Mouse (Mus musculus): Measurements from ENCODE around the gene Oasl1. TPM values are rescaled to one million over a fixed set of nuclear protein-coding genes. Genes with fewer than 3 reads are reported as not detected.
"Not testable (repeated sequence)": the region's sequence is repeated elsewhere in the genome, so short reads cannot be mapped to it uniquely, and the experiment has no call there.

Oasl1 gene
- 0.21 and 0.42 TPM in 2 replicates for polyA plus RNA-seq (2012; rRNA removed)

GRCm38 (mm10) chr5:114922998-114923473, at the start of gene Oasl1:
Gene Oasl1, plus strand, starts transcription at chr5:114923240.
- TF ChIP-seq CTCF (IDR thresholded peaks at IDR 0.05; ENCODE audit: borderline replicate concordance, extremely low read depth, insufficient read depth, insufficient read length) (no peak), POLR2A (IDR thresholded peaks at IDR 0.05; ENCODE audit: borderline replicate concordance, extremely low read depth, insufficient read depth, insufficient read length, poor library complexity, severe bottlenecking) (no peak)
- DNase-seq (ENCODE audit: low read depth), result peak; percentile 22

- DNase-seq (ENCODE audit: low read depth), result peak; percentile 16
- TF ChIP-seq POLR2A (IDR thresholded peaks at IDR 0.05; ENCODE audit: borderline replicate concordance, extremely low read depth, insufficient read depth, insufficient read length, poor library complexity, severe bottlenecking), result no peak
- TF ChIP-seq CTCF (IDR thresholded peaks at IDR 0.05; ENCODE audit: borderline replicate concordance, extremely low read depth, insufficient read depth, insufficient read length), result peak; percentile 18; the same call in 1 of the 2 replicates
Observed at GRCm38 (mm10) chr5:114875858-114876257, 47.2 kb upstream of the Oasl1 start.

- peak; percentile 26 for DNase-seq (ENCODE audit: low read depth)
Observed at GRCm38 (mm10) chr5:114876331-114876730, 46.7 kb upstream of the Oasl1 start.

GRCm38 (mm10) chr5:114877487-114877886, 45.6 kb upstream of the Oasl1 start:
- TF ChIP-seq CTCF (IDR thresholded peaks at IDR 0.05; ENCODE audit: borderline replicate concordance, extremely low read depth, insufficient read depth, insufficient read length), result no peak
- DNase-seq (ENCODE audit: low read depth), result no peak

More at GRCm38 (mm10) chr5:114876331-114876730, 46.7 kb upstream of the Oasl1 start:
- TF ChIP-seq CTCF (IDR thresholded peaks at IDR 0.05; ENCODE audit: borderline replicate concordance, extremely low read depth, insufficient read depth, insufficient read length) (no peak), POLR2A (IDR thresholded peaks at IDR 0.05; ENCODE audit: borderline replicate concordance, extremely low read depth, insufficient read depth, insufficient read length, poor library complexity, severe bottlenecking) (no peak)

GRCm38 (mm10) chr5:114879399-114879798, 43.6 kb upstream of the Oasl1 start:
- no peak for DNase-seq (ENCODE audit: low read depth)
- TF ChIP-seq POLR2A (IDR thresholded peaks at IDR 0.05; ENCODE audit: borderline replicate concordance, extremely low read depth, insufficient read depth, insufficient read length, poor library complexity, severe bottlenecking) (no peak), CTCF (IDR thresholded peaks at IDR 0.05; ENCODE audit: borderline replicate concordance, extremely low read depth, insufficient read depth, insufficient read length) (no peak)

GRCm38 (mm10) chr5:114882319-114882718, 40.7 kb upstream of the Oasl1 start:
- DNase-seq (ENCODE audit: low read depth), result not testable (repeated sequence)

- no peak for DNase-seq (ENCODE audit: low read depth)
- TF ChIP-seq CTCF (IDR thresholded peaks at IDR 0.05; ENCODE audit: borderline replicate concordance, extremely low read depth, insufficient read depth, insufficient read length) (no peak), POLR2A (IDR thresholded peaks at IDR 0.05; ENCODE audit: borderline replicate concordance, extremely low read depth, insufficient read depth, insufficient read length, poor library complexity, severe bottlenecking) (no peak)
Observed at GRCm38 (mm10) chr5:114883022-114883421, 40.0 kb upstream of the Oasl1 start.

GRCm38 (mm10) chr5:114886801-114887200, 36.2 kb upstream of the Oasl1 start:
- no peak for DNase-seq (ENCODE audit: low read depth)
- no peak for TF ChIP-seq CTCF (IDR thresholded peaks at IDR 0.05; ENCODE audit: borderline replicate concordance, extremely low read depth, insufficient read depth, insufficient read length)
- no peak for TF ChIP-seq POLR2A (IDR thresholded peaks at IDR 0.05; ENCODE audit: borderline replicate concordance, extremely low read depth, insufficient read depth, insufficient read length, poor library complexity, severe bottlenecking)

GRCm38 (mm10) chr5:114888995-114889394, 34.0 kb upstream of the Oasl1 start:
- no peak for TF ChIP-seq POLR2A (IDR thresholded peaks at IDR 0.05; ENCODE audit: borderline replicate concordance, extremely low read depth, insufficient read depth, insufficient read length, poor library complexity, severe bottlenecking)
- no peak for TF ChIP-seq CTCF (IDR thresholded peaks at IDR 0.05; ENCODE audit: borderline replicate concordance, extremely low read depth, insufficient read depth, insufficient read length)
- no peak for DNase-seq (ENCODE audit: low read depth)

GRCm38 (mm10) chr5:114895542-114895941, 27.5 kb upstream of the Oasl1 start:
- TF ChIP-seq CTCF (IDR thresholded peaks at IDR 0.05; ENCODE audit: borderline replicate concordance, extremely low read depth, insufficient read depth, insufficient read length) (no peak), POLR2A (IDR thresholded peaks at IDR 0.05; ENCODE audit: borderline replicate concordance, extremely low read depth, insufficient read depth, insufficient read length, poor library complexity, severe bottlenecking) (no peak)
- no peak for DNase-seq (ENCODE audit: low read depth)

- TF ChIP-seq POLR2A (IDR thresholded peaks at IDR 0.05; ENCODE audit: borderline replicate concordance, extremely low read depth, insufficient read depth, insufficient read length, poor library complexity, severe bottlenecking), result no peak
- no peak for TF ChIP-seq CTCF (IDR thresholded peaks at IDR 0.05; ENCODE audit: borderline replicate concordance, extremely low read depth, insufficient read depth, insufficient read length)
- no peak for DNase-seq (ENCODE audit: low read depth)
Observed at GRCm38 (mm10) chr5:114896688-114897373, 26.2 kb upstream of the Oasl1 start, which contains the start of gene Oasl2. Gene Oasl2, plus strand, starts transcription at chr5:114896936.

GRCm38 (mm10) chr5:114897374-114897793, 25.7 kb upstream of the Oasl1 start:
- TF ChIP-seq CTCF (IDR thresholded peaks at IDR 0.05; ENCODE audit: borderline replicate concordance, extremely low read depth, insufficient read depth, insufficient read length) (no peak), POLR2A (IDR thresholded peaks at IDR 0.05; ENCODE audit: borderline replicate concordance, extremely low read depth, insufficient read depth, insufficient read length, poor library complexity, severe bottlenecking) (no peak)
- DNase-seq (ENCODE audit: low read depth), result no peak
